Mouse (Mus musculus): ENCODE measurements around the gene Map6. TPM values are rescaled to one million over a fixed set of nuclear protein-coding genes. Genes with fewer than 3 reads are reported as not detected.

The Map6 gene
- polyA plus RNA-seq, 1 experiment from 2014 or later = 0.32 TPM

DNA sequence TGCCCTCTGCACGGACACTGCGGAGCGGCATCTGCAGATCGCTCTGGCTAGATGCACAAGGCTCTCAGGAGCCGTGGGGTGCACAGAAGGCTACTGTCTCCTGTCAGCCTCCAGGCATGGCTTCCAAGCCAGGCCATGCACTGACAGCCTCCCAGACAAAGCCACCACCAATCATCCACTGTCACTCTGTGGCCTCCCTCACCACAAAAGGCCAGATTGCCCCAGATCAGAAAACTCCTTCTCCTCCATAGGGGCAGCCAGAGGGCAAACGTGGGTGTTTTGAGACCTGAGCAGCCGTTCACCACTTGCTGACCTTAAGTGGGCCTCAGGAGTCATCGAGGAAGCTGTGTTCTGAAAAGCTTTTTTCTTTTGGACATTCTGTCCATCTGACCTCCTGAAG, 111.6 kb downstream of the Map6 start:
- Histone ChIP-seq H3K36me3 (ENCODE audit: control insufficient read depth, insufficient read depth, low read length) (no peaks in the 10 kb centered on the region), H3K27ac (ENCODE audit: low read depth, low read length) (no peak overlapping the region), H3K4me1 (replicated peaks; ENCODE audit: control insufficient read depth, insufficient read depth, low read length) (peaks cover 8% of the 10 kb centered on the region), H3K4me2 (no peak overlapping the region), H3K27me3 (replicated peaks; ENCODE audit: control insufficient read depth, insufficient read depth, low read length) (peaks cover 20% of the 10 kb centered on the region), H3K9ac (ENCODE audit: low read depth, low read length) (no peak overlapping the region), H3K9me3 (ENCODE audit: control insufficient read depth, low read length) (no peaks in the 10 kb centered on the region), H3K4me3 (ENCODE audit: low read depth, low read length) (no peak overlapping the region)
- DNase-seq (ENCODE audit: low spot score) = no peak
- no peak for ATAC-seq (replicated peaks; ENCODE audit: low FRiP score)
- WGBS = 74% methylated on average over 8 of the region's 8 CpGs

DNA sequence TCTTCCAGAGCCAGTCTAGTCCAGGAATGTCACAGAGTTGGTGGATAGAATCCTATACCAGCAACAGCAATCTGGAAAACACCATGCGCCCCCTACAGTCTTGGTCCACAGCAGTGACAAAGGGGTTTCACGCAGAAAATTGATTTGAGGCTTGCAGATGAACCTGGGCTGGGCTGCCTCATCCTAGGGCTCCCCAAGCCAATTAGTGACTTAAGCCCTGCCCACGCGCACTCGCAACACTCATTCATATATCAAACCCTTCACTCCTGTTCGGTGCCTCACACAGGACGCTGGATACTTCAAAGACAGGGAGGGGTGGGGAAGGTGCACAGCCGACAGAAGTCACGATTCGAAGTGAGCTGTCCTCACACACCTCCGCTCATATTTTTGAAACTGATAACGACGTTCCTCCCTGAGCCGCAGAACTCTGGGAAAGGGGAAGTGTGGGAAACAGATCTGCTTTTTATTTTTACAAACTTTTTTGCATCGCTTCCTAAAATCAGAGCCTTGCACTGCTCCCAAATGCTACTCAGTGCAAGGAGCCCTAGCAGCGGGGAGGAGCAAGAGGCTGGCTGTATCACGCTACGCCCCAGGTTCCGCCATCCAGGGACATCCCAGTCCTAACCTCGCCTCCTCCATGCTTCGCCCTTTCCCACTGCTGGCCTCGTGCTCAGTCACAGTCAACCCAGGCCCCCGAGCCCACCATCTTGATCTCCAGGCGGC, 113.4 kb downstream of the Map6 start:
- peak overlapping the region; percentile 60 for H3K4me3 ChIP-seq (ENCODE audit: low read depth, low read length)
- ATAC-seq (replicated peaks; ENCODE audit: low FRiP score) (peak; percentile 62), DNase-seq (ENCODE audit: low spot score) (no peak)
- H3K27me3 ChIP-seq (replicated peaks; ENCODE audit: control insufficient read depth, insufficient read depth, low read length) = peaks cover 20% of the 10 kb centered on the region
- WGBS = under 1% methylated on average over 24 of the region's 24 CpGs
- no peaks in the 10 kb centered on the region for H3K9me3 ChIP-seq (ENCODE audit: control insufficient read depth, low read length)
- peak overlapping the region; percentile 94 for H3K4me2 ChIP-seq
- H3K4me1 ChIP-seq (replicated peaks; ENCODE audit: control insufficient read depth, insufficient read depth, low read length) = peaks cover 8% of the 10 kb centered on the region
- no peaks in the 10 kb centered on the region for H3K36me3 ChIP-seq (ENCODE audit: control insufficient read depth, insufficient read depth, low read length)
- H3K27ac ChIP-seq (ENCODE audit: low read depth, low read length) = peak overlapping the region; percentile 66; the same call in 1 of the 2 replicates
- peak overlapping the region; percentile 66 for H3K9ac ChIP-seq (ENCODE audit: low read depth, low read length)

DNA sequence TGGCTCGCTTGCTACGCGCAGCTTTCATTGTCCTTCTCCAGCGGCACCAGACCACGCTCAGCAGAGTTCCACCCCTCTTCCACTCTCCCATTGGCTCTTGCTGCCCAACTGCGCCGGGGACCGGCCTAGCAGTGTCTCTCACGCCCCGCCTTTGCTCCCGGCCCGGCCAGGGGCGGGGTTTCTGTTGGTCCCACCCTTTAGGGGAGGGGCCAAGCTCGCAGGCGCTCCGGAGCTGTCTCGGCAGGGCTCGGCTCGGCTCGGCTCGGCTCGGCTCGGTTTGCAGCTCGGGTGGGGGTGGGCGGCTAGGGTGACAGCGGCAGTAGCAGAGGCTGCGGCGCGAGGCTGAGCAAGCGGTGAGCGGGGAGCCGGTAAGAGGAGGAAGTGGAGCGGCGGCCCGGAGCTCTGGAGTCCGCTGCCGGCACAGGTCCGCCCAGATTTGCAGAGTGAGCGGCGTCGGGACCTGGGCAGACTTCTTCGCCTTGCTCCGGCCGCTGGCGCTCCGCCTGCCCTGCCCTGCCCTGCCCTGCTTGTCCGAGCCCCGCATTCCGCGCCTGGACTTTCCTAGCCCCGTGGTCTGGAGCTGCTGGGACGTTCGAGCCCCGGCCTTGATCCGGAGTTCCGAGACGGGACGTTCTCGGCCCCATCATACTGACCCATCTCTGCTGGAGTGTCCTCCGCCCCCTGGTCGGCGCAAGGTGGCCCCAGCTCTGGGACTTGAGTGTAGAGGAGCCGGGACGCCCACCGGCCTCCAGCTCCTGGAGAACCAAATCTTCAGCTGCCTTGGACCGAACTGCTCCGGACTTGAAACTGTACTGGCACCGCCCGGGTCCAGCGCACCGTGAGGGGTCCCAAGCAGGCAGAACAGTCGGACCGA, 114.2 kb downstream of the Map6 start, which contains the start of gene Gdpd5:
TSS of gene Gdpd5 (plus strand) at position 201 of the 874 bp plus-strand sequence.
- Histone ChIP-seq H3K36me3 (ENCODE audit: control insufficient read depth, insufficient read depth, low read length) (no peaks in the 10 kb centered on the region), H3K9me3 (ENCODE audit: control insufficient read depth, low read length) (no peaks in the 10 kb centered on the region), H3K9ac (ENCODE audit: low read depth, low read length) (peak within 1 kb of the TSS; percentile 66), H3K4me3 (ENCODE audit: low read depth, low read length) (peak within 1 kb of the TSS; percentile 60), H3K4me2 (peak within 1 kb of the TSS; percentile 94), H3K27me3 (replicated peaks; ENCODE audit: control insufficient read depth, insufficient read depth, low read length) (peaks cover 20% of the 10 kb centered on the region), H3K4me1 (replicated peaks; ENCODE audit: control insufficient read depth, insufficient read depth, low read length) (peaks cover 8% of the 10 kb centered on the region), H3K27ac (ENCODE audit: low read depth, low read length) (peak within 1 kb of the TSS; percentile 66; the same call in 1 of the 2 replicates)
- under 1% methylated on average over 73 of the region's 73 CpGs for WGBS
- ATAC-seq (replicated peaks; ENCODE audit: low FRiP score) (peak; percentile 98), DNase-seq (ENCODE audit: low spot score) (peak; percentile 100)

DNA sequence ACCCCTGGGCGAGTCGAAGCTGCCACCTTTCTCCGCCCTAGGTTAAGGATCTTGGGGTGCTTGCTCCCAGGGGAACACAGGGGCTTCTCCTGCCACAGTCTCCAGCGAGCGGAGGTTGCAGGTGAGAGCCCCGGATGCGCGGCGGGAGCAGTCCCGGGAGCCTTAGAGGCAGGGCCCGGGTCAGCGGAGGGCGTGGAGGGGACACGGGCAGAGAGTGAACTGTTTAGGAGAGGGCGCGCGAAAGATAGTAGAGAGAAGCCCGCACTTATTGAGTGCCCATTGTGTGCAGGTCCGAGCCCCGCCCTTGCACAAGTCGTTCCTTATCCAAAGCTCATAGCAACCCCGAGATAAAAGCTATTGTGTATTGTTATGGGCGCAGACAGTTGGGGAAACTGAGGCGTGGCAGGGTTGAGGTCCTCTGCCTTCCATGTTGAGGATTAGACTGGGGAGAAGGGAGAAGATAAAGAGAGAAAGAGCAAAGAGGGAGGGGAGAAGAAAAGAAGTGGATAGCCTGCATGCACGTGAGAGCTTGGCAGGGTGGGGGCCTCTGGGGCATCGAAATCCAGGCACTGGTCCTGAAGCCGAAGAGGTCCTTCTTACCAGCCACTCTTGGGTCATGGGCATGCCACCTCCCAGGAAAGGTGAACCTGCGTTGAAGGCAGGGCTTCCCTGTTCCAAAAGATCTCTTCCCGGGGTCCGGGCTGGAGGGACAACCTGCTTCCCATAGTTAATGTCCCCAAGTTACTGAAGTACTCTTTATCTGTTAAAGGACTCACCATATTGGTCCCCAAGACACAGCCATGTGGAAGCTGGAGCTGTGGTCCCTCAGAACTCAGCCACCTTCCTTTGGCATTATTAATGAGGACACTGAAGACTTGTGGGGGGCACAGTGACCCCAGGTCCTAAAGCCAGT, 115.1 kb downstream of the Map6 start:
- Histone ChIP-seq H3K4me1 (replicated peaks; ENCODE audit: control insufficient read depth, insufficient read depth, low read length) (peaks cover 8% of the 10 kb centered on the region), H3K9ac (ENCODE audit: low read depth, low read length) (peak overlapping the region; percentile 58), H3K36me3 (ENCODE audit: control insufficient read depth, insufficient read depth, low read length) (no peaks in the 10 kb centered on the region), H3K27ac (ENCODE audit: low read depth, low read length) (no peak overlapping the region; the same call in 1 of the 2 replicates), H3K4me2 (peak overlapping the region; percentile 94), H3K4me3 (ENCODE audit: low read depth, low read length) (peak overlapping the region; percentile 60), H3K27me3 (replicated peaks; ENCODE audit: control insufficient read depth, insufficient read depth, low read length) (peaks cover 20% of the 10 kb centered on the region), H3K9me3 (ENCODE audit: control insufficient read depth, low read length) (no peaks in the 10 kb centered on the region)
- 8% methylated on average over 30 of the region's 30 CpGs for WGBS
- ATAC-seq (replicated peaks; ENCODE audit: low FRiP score) (no peak), DNase-seq (ENCODE audit: low spot score) (peak; percentile 49)

DNA sequence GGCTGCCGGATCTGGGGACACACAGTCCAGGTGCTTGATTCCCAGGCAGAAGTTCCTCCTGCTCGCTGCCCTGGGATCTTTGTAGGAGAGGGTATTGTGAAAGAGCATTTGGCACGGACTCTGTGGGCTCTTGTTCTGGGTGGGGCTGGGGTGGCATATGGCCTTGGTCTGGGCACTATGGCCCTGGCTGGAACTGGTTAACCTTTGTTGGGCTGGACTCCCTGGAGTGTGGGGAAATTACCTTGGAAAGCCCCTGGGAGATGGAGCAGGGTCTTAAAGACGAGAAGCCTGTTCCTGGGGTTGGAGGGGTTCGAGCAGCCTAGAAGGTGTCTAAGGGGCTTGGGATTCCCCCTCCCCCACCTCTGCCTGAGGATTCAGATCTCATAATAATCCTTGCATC, 116.0 kb downstream of the Map6 start:
- DNase-seq (ENCODE audit: low spot score) = no peak
- Histone ChIP-seq H3K4me1 (replicated peaks; ENCODE audit: control insufficient read depth, insufficient read depth, low read length) (peaks cover 8% of the 10 kb centered on the region), H3K9ac (ENCODE audit: low read depth, low read length) (0 out of 2 replicates have a peak overlapping the region, but pooled peaks have one; percentile 12), H3K27me3 (replicated peaks; ENCODE audit: control insufficient read depth, insufficient read depth, low read length) (peaks cover 20% of the 10 kb centered on the region), H3K36me3 (ENCODE audit: control insufficient read depth, insufficient read depth, low read length) (no peaks in the 10 kb centered on the region), H3K27ac (ENCODE audit: low read depth, low read length) (no peak overlapping the region), H3K4me3 (ENCODE audit: low read depth, low read length) (peak overlapping the region; percentile 60; the same call in 1 of the 2 replicates), H3K4me2 (peak overlapping the region; percentile 94), H3K9me3 (ENCODE audit: control insufficient read depth, low read length) (no peaks in the 10 kb centered on the region)
- no peak for ATAC-seq (replicated peaks; ENCODE audit: low FRiP score)
- WGBS = 52% methylated on average over 5 of the region's 5 CpGs

DNA sequence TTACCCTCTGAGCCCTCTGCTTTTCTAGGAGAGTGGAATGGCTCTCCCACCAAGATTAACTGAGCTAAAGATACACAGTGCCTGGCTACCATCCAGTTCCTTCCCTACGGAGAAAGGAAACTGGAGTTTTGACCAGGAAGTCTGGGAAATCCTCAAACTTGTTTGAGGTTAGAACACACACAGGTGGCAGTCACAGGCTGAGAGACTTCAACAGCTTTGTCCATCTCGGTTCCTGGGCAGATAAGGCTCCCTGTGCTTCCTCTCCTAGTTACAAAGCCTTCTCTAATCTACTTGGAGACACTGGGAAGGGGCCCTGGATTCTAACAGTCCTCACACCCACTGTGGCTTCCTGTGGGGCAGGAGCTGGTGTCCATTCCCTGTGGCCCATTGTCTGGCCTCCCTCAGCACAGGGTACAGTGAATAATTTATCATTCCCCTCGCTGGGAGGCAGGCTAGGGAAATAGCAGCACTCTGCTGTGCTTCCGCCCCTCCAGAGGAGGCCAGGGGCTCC, 116.9 kb downstream of the Map6 start:
- no peak overlapping the region for H3K9ac ChIP-seq (ENCODE audit: low read depth, low read length)
- H3K36me3 ChIP-seq (ENCODE audit: control insufficient read depth, insufficient read depth, low read length) = no peaks in the 10 kb centered on the region
- no peaks in the 10 kb centered on the region for H3K9me3 ChIP-seq (ENCODE audit: control insufficient read depth, low read length)
- no peak for ATAC-seq (replicated peaks; ENCODE audit: low FRiP score)
- peak overlapping the region; percentile 5 for H3K4me2 ChIP-seq
- peaks cover 20% of the 10 kb centered on the region for H3K27me3 ChIP-seq (replicated peaks; ENCODE audit: control insufficient read depth, insufficient read depth, low read length)
- H3K4me1 ChIP-seq (replicated peaks; ENCODE audit: control insufficient read depth, insufficient read depth, low read length) = peaks cover 8% of the 10 kb centered on the region
- whole genome bisulfite sequencing = 25% methylated on average over 4 of the region's 4 CpGs
- peak overlapping the region; percentile 46; the same call in 1 of the 2 replicates for H3K27ac ChIP-seq (ENCODE audit: low read depth, low read length)
- no peak for DNase-seq (ENCODE audit: low spot score)
- H3K4me3 ChIP-seq (ENCODE audit: low read depth, low read length) = no peak overlapping the region

DNA sequence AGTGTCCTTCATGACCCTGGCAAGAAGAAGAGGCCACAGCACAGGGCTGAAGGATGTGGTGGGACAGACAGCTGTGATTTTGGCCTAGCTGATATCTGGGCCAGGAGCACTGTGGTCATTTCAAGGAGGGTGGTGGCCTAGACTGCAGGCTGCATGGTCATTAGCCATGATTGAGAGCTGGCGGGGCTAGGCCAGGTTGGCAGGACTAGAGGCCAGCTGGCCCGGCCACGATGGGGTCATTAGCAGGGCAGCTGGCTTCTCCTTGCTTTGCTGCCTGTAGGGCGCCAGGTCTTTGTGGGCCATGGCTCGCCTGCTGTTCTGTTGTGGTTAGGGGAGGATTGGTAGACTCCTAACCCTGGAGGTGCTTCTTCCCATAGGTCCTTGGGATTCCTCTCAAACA, 118.8 kb downstream of the Map6 start:
- peaks cover 8% of the 10 kb centered on the region for H3K4me1 ChIP-seq (replicated peaks; ENCODE audit: control insufficient read depth, insufficient read depth, low read length)
- WGBS = 67% methylated on average over 5 of the region's 5 CpGs

More for the DNA sequence above, 118.8 kb downstream of the Map6 start:
- DNase-seq (ENCODE audit: low spot score) (no peak), ATAC-seq (replicated peaks; ENCODE audit: low FRiP score) (no peak)
- Histone ChIP-seq H3K36me3 (ENCODE audit: control insufficient read depth, insufficient read depth, low read length) (no peaks in the 10 kb centered on the region), H3K27me3 (replicated peaks; ENCODE audit: control insufficient read depth, insufficient read depth, low read length) (peaks cover 20% of the 10 kb centered on the region), H3K9ac (ENCODE audit: low read depth, low read length) (no peak overlapping the region), H3K4me2 (no peak overlapping the region), H3K9me3 (ENCODE audit: control insufficient read depth, low read length) (no peaks in the 10 kb centered on the region), H3K4me3 (ENCODE audit: low read depth, low read length) (no peak overlapping the region), H3K27ac (ENCODE audit: low read depth, low read length) (no peak overlapping the region)

Measured in liver, embryonic 11.5 days (tissue).